Mouse (Mus musculus) 3T3-L1 (cell line): Measurements from ENCODE around the gene Mypop.

Source experiments
- DNase-seq: peaks from one replicate; pipeline ENCODE4 v3.0.0-alpha.2; 2015; ENCODE audit warnings: low read depth, low spot score

Gene Mypop

GRCm38 (mm10) chr7:19017909-19018308 is 26.9 kb downstream of the Mypop start:
- DNase-seq, result no peak

GRCm38 (mm10) chr7:19021048-19021447 is 30.0 kb downstream of the Mypop start:
- DNase-seq, result no peak

GRCm38 (mm10) chr7:19022189-19022958 is 31.3 kb downstream of the Mypop start:
- DNase-seq, result no peak

GRCm38 (mm10) chr7:19023357-19023814 is 32.3 kb downstream of the Mypop start, which contains the start of gene Foxa3:
Gene Foxa3 (minus strand): TSS chr7:19023538.
- DNase-seq, result no peak

GRCm38 (mm10) chr7:19024096-19024506 is 33.1 kb downstream of the Mypop start, which contains the start of gene Sympk:
Gene Sympk (plus strand): TSS chr7:19024377.
- peak; percentile 91 for DNase-seq

DNA sequence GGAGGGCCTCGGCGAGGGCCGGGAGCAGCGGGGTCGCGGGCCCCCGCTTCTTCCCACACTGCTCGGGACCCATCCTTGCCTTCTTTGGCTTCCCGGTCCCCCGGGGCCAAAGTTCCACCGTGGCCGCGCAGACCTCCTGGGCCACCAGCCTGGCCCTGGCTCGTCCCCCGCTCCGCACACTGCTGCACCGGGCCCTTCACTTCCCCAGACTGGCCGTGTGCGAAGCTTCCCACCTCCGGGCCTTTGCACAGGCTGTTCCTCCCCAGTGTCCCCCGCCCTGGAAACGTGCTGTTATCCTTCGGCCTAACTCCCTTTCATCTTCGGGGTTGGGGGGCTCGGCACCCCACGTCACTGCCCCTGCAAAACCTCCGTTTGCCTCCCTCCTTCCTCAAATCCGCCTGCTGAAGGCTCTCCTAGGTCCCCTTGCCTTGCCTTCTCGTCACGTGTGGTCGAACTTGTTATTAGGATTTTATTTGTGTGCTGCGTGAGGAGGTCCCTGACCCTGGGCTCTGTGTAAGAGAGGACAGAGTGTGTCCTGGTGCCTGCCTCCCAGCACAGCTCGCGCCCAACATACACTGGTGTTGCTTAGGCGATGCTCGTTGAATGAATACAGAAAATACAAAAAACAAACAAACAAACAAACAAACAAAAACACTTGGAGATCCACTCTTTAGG is 33.7 kb downstream of the Mypop start:
- peak; percentile 32 for DNase-seq

DNA sequence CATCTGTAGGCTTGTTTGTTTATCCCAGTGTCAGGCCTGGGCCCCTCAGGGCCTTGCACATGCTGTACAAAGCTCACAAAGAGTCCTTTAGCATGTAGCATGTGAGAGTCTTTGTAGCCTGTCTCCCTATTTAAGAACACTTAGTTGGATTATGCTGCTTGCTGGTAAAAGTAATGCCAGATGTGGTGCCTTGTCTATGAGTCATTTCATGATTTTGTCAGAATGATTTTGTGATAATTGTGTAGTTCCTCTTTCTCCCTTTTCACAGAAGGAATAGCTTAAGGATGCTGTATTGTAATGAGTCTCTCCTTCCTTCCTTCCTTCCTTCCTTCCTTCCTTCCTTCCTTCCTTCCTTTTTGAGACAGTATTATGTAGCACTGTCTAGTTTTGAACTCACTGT is 37.0 kb downstream of the Mypop start:
- DNase-seq, result peak; percentile 61

DNA sequence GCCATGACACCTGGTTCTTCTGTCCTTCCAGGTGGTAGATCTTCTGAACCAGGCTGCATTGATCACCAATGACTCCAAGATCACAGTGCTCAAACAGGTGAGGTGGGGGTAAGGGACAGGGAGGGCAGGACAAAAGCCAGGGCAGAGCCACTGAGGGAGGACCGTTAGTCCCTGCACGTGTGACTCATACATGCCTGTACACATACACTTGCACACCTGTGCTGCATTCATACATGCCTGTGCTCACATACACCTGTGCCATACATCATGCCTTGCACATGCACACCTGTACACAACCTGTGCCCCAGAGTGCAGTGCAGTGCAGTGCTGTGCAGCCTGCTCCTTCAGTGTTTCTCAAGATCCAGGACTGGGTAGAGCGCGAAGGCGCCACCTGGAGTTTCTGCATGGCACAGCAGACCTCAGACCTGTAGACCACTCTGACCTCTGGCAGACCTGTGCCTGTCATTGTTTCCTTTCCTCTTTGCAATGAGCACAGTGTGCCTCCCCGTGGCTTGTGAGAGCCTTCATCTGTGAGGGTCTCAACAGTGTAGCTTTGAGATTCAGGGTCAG is 38.1 kb downstream of the Mypop start:
- peak; percentile 64 for DNase-seq

GRCm38 (mm10) chr7:19031641-19032040 is 40.6 kb downstream of the Mypop start:
- DNase-seq, result no peak

DNA sequence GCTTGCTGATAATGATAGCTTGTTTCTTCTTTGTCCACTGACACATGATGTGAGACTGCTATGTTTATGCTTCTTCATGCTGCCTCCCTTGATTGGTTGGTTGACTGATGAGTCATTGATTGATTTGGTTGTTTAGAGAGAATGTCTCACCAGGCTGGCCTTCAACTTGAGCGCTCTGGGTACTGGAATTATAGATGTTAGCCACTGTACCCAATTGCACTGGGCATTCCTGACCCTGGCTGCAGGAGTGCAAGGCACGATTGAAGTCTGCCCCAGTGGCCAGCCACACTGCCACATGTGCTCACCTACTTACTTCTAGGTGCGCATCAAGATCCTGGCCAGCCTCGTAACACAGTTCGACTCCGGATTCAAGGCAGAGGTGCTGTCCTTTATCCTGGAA is 53.6 kb downstream of the Mypop start:
- DNase-seq, result peak; percentile 8

DNA sequence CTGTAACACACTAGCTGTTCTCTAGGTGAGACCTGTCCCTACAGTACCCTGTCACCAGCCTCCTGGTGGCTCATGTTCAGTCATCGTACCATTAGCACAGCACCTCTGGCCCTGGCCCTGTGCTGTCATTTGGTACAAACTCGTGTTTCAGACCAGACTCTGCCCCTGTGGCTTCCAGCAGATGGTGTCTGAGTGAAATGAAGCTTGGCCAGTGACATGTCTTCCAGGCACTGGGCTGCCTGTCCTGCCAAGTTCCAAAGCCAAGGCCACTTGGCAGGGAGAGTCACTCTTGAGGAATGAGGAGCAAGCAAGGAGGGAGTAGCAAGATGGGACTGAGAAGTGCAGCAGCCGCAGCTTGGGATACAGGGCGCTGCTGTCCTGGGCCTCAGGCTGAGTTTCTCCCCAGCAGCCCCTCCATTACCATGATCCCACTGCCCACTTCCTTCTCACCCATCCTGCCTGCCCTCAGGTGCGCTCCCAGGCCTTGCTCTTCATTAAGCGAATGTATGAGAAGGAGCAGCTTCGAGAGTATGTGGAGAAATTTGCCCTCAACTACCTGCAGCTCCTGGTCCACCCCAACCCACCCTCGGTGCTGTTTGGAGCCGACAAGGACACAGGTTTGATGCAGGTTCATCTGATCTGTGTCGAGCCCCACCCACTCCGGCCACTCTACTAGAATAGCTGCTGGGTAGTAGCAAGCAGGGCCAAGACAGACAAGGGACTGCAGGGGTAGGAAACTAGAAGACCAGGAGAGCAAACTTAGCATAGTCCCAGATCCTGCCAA is 55.4 kb downstream of the Mypop start:
- no peak for DNase-seq

- no peak for DNase-seq
These were observed 57.0 kb downstream of the Mypop start for GRCm38 (mm10) chr7:19048006-19048527.

- no peak for DNase-seq
These were observed 58.2 kb downstream of the Mypop start for GRCm38 (mm10) chr7:19049252-19049651.

- no peak for DNase-seq
These were observed 59.1 kb downstream of the Mypop start for GRCm38 (mm10) chr7:19050172-19050571.

DNA sequence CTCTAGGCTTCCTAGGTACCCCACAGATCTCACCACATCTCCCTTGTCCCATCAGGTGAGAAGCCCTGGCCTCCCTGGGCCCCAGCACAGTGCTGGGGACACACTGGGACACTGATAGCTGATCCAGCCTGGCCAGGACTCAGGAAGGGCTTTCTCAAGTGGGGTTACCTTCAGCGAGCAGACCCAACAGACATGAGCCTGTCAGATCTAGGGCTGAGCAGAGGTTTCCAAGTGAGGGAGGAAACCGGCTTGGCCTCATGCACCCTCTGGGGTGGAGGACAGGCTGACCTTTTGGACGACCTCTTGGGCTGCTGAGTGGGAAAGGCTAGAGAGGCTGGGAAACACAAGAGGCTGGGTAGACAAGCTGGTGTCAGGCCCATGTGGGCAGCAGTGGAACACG is 60.1 kb downstream of the Mypop start:
- no peak for DNase-seq
